Mouse (Mus musculus) kidney, adult 18-20 months (tissue): ENCODE results near the gene Cdk1.
A peak's percentile ranks its signal among the peaks of the same experiment; 100 is the strongest.

ENCODE experiments used
- DNase-seq: peaks from one replicate; pipeline ENCODE4 v3.0.0; 2021

Cdk1 gene

GRCm38 (mm10) chr10:69305600-69305999 is 47.1 kb downstream of the Cdk1 start:
- peak; percentile 68 for DNase-seq

DNA sequence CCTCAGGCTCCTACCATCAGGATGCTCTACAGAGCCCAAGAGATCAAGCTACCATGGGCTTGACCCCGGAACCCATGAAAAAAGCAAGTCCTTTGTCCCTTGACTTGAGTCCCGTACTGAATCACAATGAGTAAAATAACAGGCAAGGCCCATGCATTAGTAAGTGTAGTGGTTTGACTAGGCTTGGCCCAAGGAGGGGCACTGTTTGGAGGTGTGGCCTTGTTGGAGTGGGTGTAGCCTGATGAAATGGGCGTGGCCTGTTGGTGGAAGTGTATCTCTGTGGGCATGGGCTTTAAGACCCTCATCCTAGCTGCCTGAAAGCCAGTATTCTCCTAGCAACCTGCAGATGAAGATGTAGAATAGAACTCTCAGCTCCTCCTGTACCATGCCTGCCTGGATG is 47.9 kb downstream of the Cdk1 start:
- DNase-seq, result no peak

DNA sequence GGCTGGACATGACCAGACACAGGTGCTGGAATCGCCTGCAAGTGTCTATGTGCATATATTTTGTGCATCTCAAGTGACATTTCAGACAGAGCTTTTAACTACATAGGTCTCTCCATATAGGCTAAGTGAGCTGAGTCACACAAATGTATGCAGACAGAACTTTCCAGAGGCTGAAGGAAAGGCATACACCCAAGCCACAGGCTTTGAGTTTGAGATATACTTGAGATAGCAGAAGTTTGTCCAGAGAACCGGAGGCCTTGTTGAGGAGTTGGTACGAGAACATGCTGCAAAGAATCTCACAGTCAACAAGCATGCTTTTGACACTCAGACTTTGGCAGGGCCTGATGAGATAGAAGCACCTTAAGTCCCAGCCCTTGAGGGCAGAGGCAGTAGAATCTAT is 50.1 kb downstream of the Cdk1 start:
- DNase-seq, result no peak

- DNase-seq, result no peak
Observed at GRCm38 (mm10) chr10:69299985-69300384, 52.8 kb downstream of the Cdk1 start.

GRCm38 (mm10) chr10:69295919-69296318 is 56.8 kb downstream of the Cdk1 start:
- no peak for DNase-seq

GRCm38 (mm10) chr10:69290736-69291135 is 62.0 kb downstream of the Cdk1 start:
- DNase-seq, result no peak

DNA sequence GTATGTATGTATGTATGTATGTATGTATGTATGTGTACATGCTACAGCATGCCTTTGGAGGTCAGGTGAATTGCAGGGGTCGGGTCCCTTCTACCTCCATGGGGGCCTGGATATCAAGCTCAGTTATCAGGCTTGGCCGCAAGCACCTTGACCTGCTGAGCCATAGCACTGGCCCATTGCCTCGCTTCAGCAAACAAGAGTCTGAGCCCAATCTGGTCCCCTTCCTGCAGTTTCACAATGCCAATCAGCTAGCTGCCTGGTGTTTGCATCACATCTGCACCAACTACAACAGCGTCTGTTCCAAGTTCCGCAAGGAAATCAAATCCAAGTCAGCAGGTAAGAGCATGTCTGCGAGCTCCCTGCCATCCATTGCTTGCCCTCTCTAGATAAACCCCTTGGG is 64.0 kb downstream of the Cdk1 start:
- DNase-seq, result no peak

- no peak for DNase-seq
Observed at GRCm38 (mm10) chr10:69288086-69288485, 64.7 kb downstream of the Cdk1 start.

DNA sequence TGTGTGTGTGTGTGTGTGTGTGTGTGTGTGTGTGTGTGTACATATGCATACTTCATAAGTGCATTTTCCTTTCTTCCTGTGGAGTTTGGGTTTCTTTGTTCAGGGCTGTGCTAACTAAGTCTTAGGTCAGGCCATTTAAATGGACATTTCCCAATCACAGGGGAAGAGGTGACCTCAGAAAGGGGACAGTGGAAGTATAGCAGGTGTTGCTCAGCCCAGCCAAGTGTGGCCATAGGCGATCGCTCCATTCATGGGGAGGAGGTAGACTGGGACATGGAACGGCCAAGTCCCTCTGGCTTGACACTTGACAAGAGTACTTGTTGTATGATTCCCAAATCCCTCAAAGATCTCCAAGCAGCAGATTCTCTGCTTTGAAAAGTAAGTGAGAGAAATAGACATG is 65.8 kb downstream of the Cdk1 start:
- DNase-seq, result no peak
